Mouse (Mus musculus): Measurements from ENCODE around the gene Ptpn13. TPM values are rescaled to one million over a fixed set of nuclear protein-coding genes. Genes with fewer than 3 reads are reported as not detected.

Ptpn13 gene
- polyA plus RNA-seq, 1 experiment from 2014 or later, result 14.9 TPM

- no peak overlapping the region for H3K9ac ChIP-seq (ENCODE audit: low read length)
- H3K4me3 ChIP-seq (ENCODE audit: low read length), result no peak overlapping the region
- no peaks in the 10 kb centered on the region for H3K27me3 ChIP-seq (ENCODE audit: control insufficient read depth, insufficient read depth, low read depth, low read length)
- no peaks in the 10 kb centered on the region for H3K4me1 ChIP-seq (replicated peaks; ENCODE audit: control insufficient read depth, insufficient read depth, low read length)
- H3K4me2 ChIP-seq (ENCODE audit: low read depth, low read length), result no peak overlapping the region
- no peaks in the 10 kb centered on the region for H3K9me3 ChIP-seq (ENCODE audit: control insufficient read depth, low read length)
- no peak overlapping the region for H3K27ac ChIP-seq (ENCODE audit: low read length)
- H3K36me3 ChIP-seq (ENCODE audit: control insufficient read depth, insufficient read depth, low read length), result peaks cover 8% of the 10 kb centered on the region
- peak; percentile 69; the same call in 1 of the 2 replicates for ATAC-seq (ENCODE audit: low read depth)
- 54% methylated on average over 11 of the region's 11 CpGs for WGBS
Observed at GRCm38 (mm10) chr5:103579680-103580420, 154.9 kb downstream of the Ptpn13 start.

GRCm38 (mm10) chr5:103587219-103587618, 162.2 kb downstream of the Ptpn13 start:
- H3K9me3 ChIP-seq (ENCODE audit: control insufficient read depth, low read length), result no peaks in the 10 kb centered on the region
- H3K4me1 ChIP-seq (replicated peaks; ENCODE audit: control insufficient read depth, insufficient read depth, low read length), result no peaks in the 10 kb centered on the region
- WGBS, result 76% methylated on average over 7 of the region's 7 CpGs
- no peak overlapping the region for H3K4me2 ChIP-seq (ENCODE audit: low read depth, low read length)
- no peak overlapping the region for H3K9ac ChIP-seq (ENCODE audit: low read length)
- H3K36me3 ChIP-seq (ENCODE audit: control insufficient read depth, insufficient read depth, low read length), result peaks cover 6% of the 10 kb centered on the region
- H3K4me3 ChIP-seq (ENCODE audit: low read length), result no peak overlapping the region
- H3K27ac ChIP-seq (ENCODE audit: low read length), result no peak overlapping the region
- no peak for ATAC-seq (ENCODE audit: low read depth)
- H3K27me3 ChIP-seq (ENCODE audit: control insufficient read depth, insufficient read depth, low read depth, low read length), result no peaks in the 10 kb centered on the region

- Histone ChIP-seq H3K9ac (ENCODE audit: low read length) (no peak overlapping the region), H3K36me3 (ENCODE audit: control insufficient read depth, insufficient read depth, low read length) (peaks cover 2% of the 10 kb centered on the region), H3K4me3 (ENCODE audit: low read length) (no peak overlapping the region), H3K27me3 (ENCODE audit: control insufficient read depth, insufficient read depth, low read depth, low read length) (no peaks in the 10 kb centered on the region), H3K4me1 (replicated peaks; ENCODE audit: control insufficient read depth, insufficient read depth, low read length) (peaks cover 10% of the 10 kb centered on the region), H3K4me2 (ENCODE audit: low read depth, low read length) (no peak overlapping the region), H3K27ac (ENCODE audit: low read length) (no peak overlapping the region), H3K9me3 (ENCODE audit: control insufficient read depth, low read length) (no peaks in the 10 kb centered on the region)
- WGBS, result 58% methylated on average over 7 of the region's 7 CpGs
- peak; percentile 70 for ATAC-seq (ENCODE audit: low read depth)
Observed at GRCm38 (mm10) chr5:103591846-103592245, 166.9 kb downstream of the Ptpn13 start.

- H3K4me3 ChIP-seq (ENCODE audit: low read length), result no peak overlapping the region
- no peak overlapping the region for H3K9ac ChIP-seq (ENCODE audit: low read length)
- no peaks in the 10 kb centered on the region for H3K27me3 ChIP-seq (ENCODE audit: control insufficient read depth, insufficient read depth, low read depth, low read length)
- 74% methylated on average over 8 of the region's 8 CpGs for WGBS
- peaks cover 2% of the 10 kb centered on the region; the same call in 1 of the 2 replicates for H3K36me3 ChIP-seq (ENCODE audit: control insufficient read depth, insufficient read depth, low read length)
- H3K4me2 ChIP-seq (ENCODE audit: low read depth, low read length), result no peak overlapping the region
- H3K9me3 ChIP-seq (ENCODE audit: control insufficient read depth, low read length), result no peaks in the 10 kb centered on the region
- no peak overlapping the region for H3K27ac ChIP-seq (ENCODE audit: low read length)
- H3K4me1 ChIP-seq (replicated peaks; ENCODE audit: control insufficient read depth, insufficient read depth, low read length), result peaks cover 10% of the 10 kb centered on the region
- no peak for ATAC-seq (ENCODE audit: low read depth)
Observed at GRCm38 (mm10) chr5:103592706-103593105, 167.7 kb downstream of the Ptpn13 start.

- no peaks in the 10 kb centered on the region for H3K27me3 ChIP-seq (ENCODE audit: control insufficient read depth, insufficient read depth, low read depth, low read length)
- no peak overlapping the region for H3K4me2 ChIP-seq (ENCODE audit: low read depth, low read length)
- H3K36me3 ChIP-seq (ENCODE audit: control insufficient read depth, insufficient read depth, low read length), result peaks cover 2% of the 10 kb centered on the region; the same call in 1 of the 2 replicates
- 80% methylated on average over 9 of the region's 9 CpGs for WGBS
- no peak overlapping the region for H3K9ac ChIP-seq (ENCODE audit: low read length)
- peaks cover 13% of the 10 kb centered on the region for H3K4me1 ChIP-seq (replicated peaks; ENCODE audit: control insufficient read depth, insufficient read depth, low read length)
- H3K27ac ChIP-seq (ENCODE audit: low read length), result no peak overlapping the region
- no peak for ATAC-seq (ENCODE audit: low read depth)
- no peak overlapping the region for H3K4me3 ChIP-seq (ENCODE audit: low read length)
- H3K9me3 ChIP-seq (ENCODE audit: control insufficient read depth, low read length), result no peaks in the 10 kb centered on the region
Observed at GRCm38 (mm10) chr5:103593575-103593974, 168.6 kb downstream of the Ptpn13 start.

- peak; percentile 59 for ATAC-seq (ENCODE audit: low read depth)
- Histone ChIP-seq H3K4me2 (ENCODE audit: low read depth, low read length) (no peak overlapping the region), H3K9me3 (ENCODE audit: control insufficient read depth, low read length) (no peaks in the 10 kb centered on the region), H3K27me3 (ENCODE audit: control insufficient read depth, insufficient read depth, low read depth, low read length) (no peaks in the 10 kb centered on the region), H3K27ac (ENCODE audit: low read length) (peak overlapping the region; percentile 62), H3K9ac (ENCODE audit: low read length) (peak overlapping the region; percentile 25; the same call in 1 of the 2 replicates), H3K36me3 (ENCODE audit: control insufficient read depth, insufficient read depth, low read length) (peaks cover 2% of the 10 kb centered on the region; the same call in 1 of the 2 replicates), H3K4me3 (ENCODE audit: low read length) (no peak overlapping the region), H3K4me1 (replicated peaks; ENCODE audit: control insufficient read depth, insufficient read depth, low read length) (peaks cover 16% of the 10 kb centered on the region)
- WGBS, result 32% methylated on average over 13 of the region's 13 CpGs
Observed at GRCm38 (mm10) chr5:103595394-103596226, 170.6 kb downstream of the Ptpn13 start.

GRCm38 (mm10) chr5:103596467-103597146, 171.6 kb downstream of the Ptpn13 start:
- 80% methylated on average over 14 of the region's 14 CpGs for WGBS
- Histone ChIP-seq H3K27me3 (ENCODE audit: control insufficient read depth, insufficient read depth, low read depth, low read length) (no peaks in the 10 kb centered on the region), H3K4me1 (replicated peaks; ENCODE audit: control insufficient read depth, insufficient read depth, low read length) (peaks cover 16% of the 10 kb centered on the region), H3K9ac (ENCODE audit: low read length) (no peak overlapping the region), H3K36me3 (ENCODE audit: control insufficient read depth, insufficient read depth, low read length) (peaks cover 2% of the 10 kb centered on the region; the same call in 1 of the 2 replicates), H3K4me2 (ENCODE audit: low read depth, low read length) (no peak overlapping the region), H3K4me3 (ENCODE audit: low read length) (no peak overlapping the region), H3K9me3 (ENCODE audit: control insufficient read depth, low read length) (no peaks in the 10 kb centered on the region), H3K27ac (ENCODE audit: low read length) (no peak overlapping the region)
- ATAC-seq (ENCODE audit: low read depth), result no peak

GRCm38 (mm10) chr5:103597604-103598003, 172.6 kb downstream of the Ptpn13 start:
- no peak overlapping the region for H3K4me3 ChIP-seq (ENCODE audit: low read length)
- no peak overlapping the region for H3K4me2 ChIP-seq (ENCODE audit: low read depth, low read length)
- no peak for ATAC-seq (ENCODE audit: low read depth)
- H3K4me1 ChIP-seq (replicated peaks; ENCODE audit: control insufficient read depth, insufficient read depth, low read length), result peaks cover 16% of the 10 kb centered on the region
- peaks cover 2% of the 10 kb centered on the region; the same call in 1 of the 2 replicates for H3K36me3 ChIP-seq (ENCODE audit: control insufficient read depth, insufficient read depth, low read length)
- H3K27me3 ChIP-seq (ENCODE audit: control insufficient read depth, insufficient read depth, low read depth, low read length), result no peaks in the 10 kb centered on the region
- H3K9me3 ChIP-seq (ENCODE audit: control insufficient read depth, low read length), result no peaks in the 10 kb centered on the region
- 56% methylated on average over 6 of the region's 6 CpGs for WGBS
- no peak overlapping the region for H3K9ac ChIP-seq (ENCODE audit: low read length)
- H3K27ac ChIP-seq (ENCODE audit: low read length), result no peak overlapping the region

- no peak overlapping the region for H3K27ac ChIP-seq (ENCODE audit: low read length)
- whole genome bisulfite sequencing, result 57% methylated on average over 9 of the region's 9 CpGs
Observed at GRCm38 (mm10) chr5:103598264-103598663, 173.3 kb downstream of the Ptpn13 start.

More at GRCm38 (mm10) chr5:103598264-103598663, 173.3 kb downstream of the Ptpn13 start:
- Histone ChIP-seq H3K9ac (ENCODE audit: low read length) (no peak overlapping the region), H3K4me1 (replicated peaks; ENCODE audit: control insufficient read depth, insufficient read depth, low read length) (peaks cover 16% of the 10 kb centered on the region), H3K9me3 (ENCODE audit: control insufficient read depth, low read length) (no peaks in the 10 kb centered on the region), H3K27me3 (ENCODE audit: control insufficient read depth, insufficient read depth, low read depth, low read length) (no peaks in the 10 kb centered on the region), H3K4me3 (ENCODE audit: low read length) (no peak overlapping the region), H3K36me3 (ENCODE audit: control insufficient read depth, insufficient read depth, low read length) (peaks cover 2% of the 10 kb centered on the region; the same call in 1 of the 2 replicates), H3K4me2 (ENCODE audit: low read depth, low read length) (no peak overlapping the region)
- ATAC-seq (ENCODE audit: low read depth), result no peak
